Mouse (Mus musculus): ENCODE measurements around the gene Nr2e1.

Nr2e1 gene

GRCm38 (mm10) chr10:42545707-42546503 lies 37.5 kb downstream of the Nr2e1 start:
- DNase-seq (ENCODE audit: low read depth), result no peak

- DNase-seq (ENCODE audit: low read depth), result no peak
Observed at GRCm38 (mm10) chr10:42537571-42538316, 45.7 kb downstream of the Nr2e1 start.

- no peak for DNase-seq (ENCODE audit: low read depth)
Observed at GRCm38 (mm10) chr10:42533836-42534453, 49.5 kb downstream of the Nr2e1 start.

- DNase-seq (ENCODE audit: low read depth), result no peak
Observed at GRCm38 (mm10) chr10:42525682-42526081, 57.8 kb downstream of the Nr2e1 start.

- no peak for DNase-seq (ENCODE audit: low read depth)
Observed at GRCm38 (mm10) chr10:42523556-42524162, 59.8 kb downstream of the Nr2e1 start.

GRCm38 (mm10) chr10:42522912-42523311 lies 60.5 kb downstream of the Nr2e1 start:
- DNase-seq (ENCODE audit: low read depth), result no peak

- no peak for DNase-seq (ENCODE audit: low read depth)
Observed at GRCm38 (mm10) chr10:42521315-42521981, 62.0 kb downstream of the Nr2e1 start.

- no peak for DNase-seq (ENCODE audit: low read depth)
Observed at GRCm38 (mm10) chr10:42518363-42518762, 65.1 kb downstream of the Nr2e1 start.

GRCm38 (mm10) chr10:42514125-42514524 lies 69.3 kb downstream of the Nr2e1 start:
- no peak for DNase-seq (ENCODE audit: low read depth)

Measured in c-Kit-positive CD71-negative TER-119-negative erythroid progenitor cells, embryonic 14.5 days (primary cell).